Mouse (Mus musculus) kidney, postnatal 0 days (tissue): Measurements from ENCODE around the gene Sirt4. TPM values are rescaled to one million over a fixed set of nuclear protein-coding genes. Genes with fewer than 3 reads are reported as not detected.
"Not testable (repeated sequence)": the region's sequence is repeated elsewhere in the genome, so short reads cannot be mapped to it uniquely, and the experiment has no call there.

Experiments
- ATAC-seq: fragments of 200-750 bp; cut with Nextera tagmentation; replicated peaks from 2 replicates; pipeline ENCODE4 v1.8.0; 2017; ENCODE audit warnings: low read depth, moderate number of reproducible peaks, moderate TSS enrichment, moderate library complexity; ENCODE audit not compliant: low FRiP score
- DNase-seq: peaks from one replicate; pipeline ENCODE4 v3.0.0-alpha.2; 2016; ENCODE audit warnings: low spot score
- H3K27ac ChIP-seq: fragments of 300-500 bp; sonication (generic); 2 replicates; pipeline ENCODE4 v1.5.1; 2014; ENCODE audit warnings: mild to moderate bottlenecking
- H3K27me3 ChIP-seq: fragments of 300-500 bp; sonication (generic); 2 replicates; pipeline ENCODE4 v1.6.1; 2014; ENCODE audit warnings: low read length, mixed read lengths; ENCODE audit not compliant: insufficient read depth
- H3K36me3 ChIP-seq: fragments of 300-500 bp; sonication (generic); 2 replicates; pipeline ENCODE4 v1.6.1; 2014; ENCODE audit warnings: low read length, mixed read lengths; ENCODE audit not compliant: insufficient read depth
- H3K4me1 ChIP-seq: fragments of 300-500 bp; sonication (generic); replicated peaks from 2 replicates; pipeline ENCODE4 v1.6.1; 2014; ENCODE audit warnings: antibody characterized with exemption, low read length, mixed read lengths; ENCODE audit not compliant: insufficient read depth
- H3K4me2 ChIP-seq: fragments of 300-500 bp; sonication (generic); 2 replicates; pipeline ENCODE4 v1.6.1; 2014; ENCODE audit warnings: mild to moderate bottlenecking, low read length, moderate library complexity, mixed read lengths
- H3K4me3 ChIP-seq: fragments of 300-500 bp; sonication (generic); replicated peaks from 2 replicates; pipeline ENCODE4 v1.5.1; 2014; ENCODE audit warnings: low read depth, low read length
- H3K9ac ChIP-seq: fragments of 300-500 bp; sonication (generic); 2 replicates; pipeline ENCODE4 v1.6.1; 2014; ENCODE audit warnings: low read depth, low read length
- H3K9me3 ChIP-seq: fragments of 300-500 bp; sonication (generic); replicated peaks from 2 replicates; pipeline ENCODE4 v1.6.1; 2016; ENCODE audit warnings: low read length, inconsistent platforms, mixed read lengths
- CTCF ChIP-seq: IDR thresholded peaks from 2 replicates; pipeline ENCODE4 v1.5.1; 2016; ENCODE audit warnings: antibody characterized with exemption, low read depth, mild to moderate bottlenecking, moderate library complexity
- WGBS: fragments of 180-500 bp; shearing (Covaris S2); extraction: QIAGEN DNeasy Blood & Tissue Kit; methylation state at CpG from one replicate; pipeline ENCODE4 v1.1.7; 2014; 5-methylcytosine and 5-hydroxymethylcytosine counted together
- polyA plus RNA-seq: library from polyadenylated mRNA; unstranded; fragments of >200 nt; fragmentation: Nextera tagmentation; extraction: Ambion mirVana; gene quantifications from 2 replicates; pipeline ENCODE4 v1.2.1, GENCODE M21; 2015

Sirt4 gene
- polyA plus RNA-seq, 1 experiment from 2014 or later, result 19.6 TPM

- H3K36me3 ChIP-seq, result no peaks in the 10 kb centered on the region
- no peak overlapping the region for H3K9ac ChIP-seq
- DNase-seq, result no peak
- WGBS, result 50% methylated on average over 9 of the region's 9 CpGs
- H3K9me3 ChIP-seq, result no peaks in the 10 kb centered on the region
- no peak overlapping the region for H3K4me2 ChIP-seq
- no peaks in the 10 kb centered on the region for H3K27me3 ChIP-seq
- ATAC-seq, result no peak
- no peak overlapping the region for H3K4me3 ChIP-seq
- H3K27ac ChIP-seq, result no peak overlapping the region
- no peak for TF ChIP-seq CTCF
- H3K4me1 ChIP-seq, result peaks cover 4% of the 10 kb centered on the region; the same call in 1 of the 2 replicates
Measured at GRCm38 (mm10) chr5:115498307-115499240, 14.0 kb upstream of the Sirt4 start.

- Histone ChIP-seq H3K4me3 (no peak overlapping the region), H3K9me3 (no peaks in the 10 kb centered on the region), H3K36me3 (no peaks in the 10 kb centered on the region), H3K4me1 (peaks cover 7% of the 10 kb centered on the region; the same call in 1 of the 2 replicates), H3K9ac (no peak overlapping the region), H3K27ac (no peak overlapping the region), H3K4me2 (no peak overlapping the region), H3K27me3 (no peaks in the 10 kb centered on the region)
- WGBS, result 68% methylated on average over 7 of the region's 7 CpGs
- ATAC-seq (no peak), DNase-seq (no peak)
- no peak for TF ChIP-seq CTCF
Measured at GRCm38 (mm10) chr5:115497033-115497432, 12.5 kb upstream of the Sirt4 start.

GRCm38 (mm10) chr5:115495618-115496017, 11.1 kb upstream of the Sirt4 start:
- not testable (repeated sequence) for H3K9ac ChIP-seq, DNase-seq, ATAC-seq, H3K27me3 ChIP-seq, H3K27ac ChIP-seq, H3K4me2 ChIP-seq, H3K9me3 ChIP-seq, H3K4me3 ChIP-seq, H3K36me3 ChIP-seq
- WGBS, result 85% methylated on average over 3 of the region's 3 CpGs
- H3K4me1 ChIP-seq, result peaks cover 18% of the 10 kb centered on the region; the same call in 1 of the 2 replicates

- Histone ChIP-seq H3K27ac (0 out of 2 replicates have a peak overlapping the region, but pooled peaks have one; percentile 25), H3K9ac (no peak overlapping the region)
- no peak for DNase-seq
Measured at GRCm38 (mm10) chr5:115493441-115493840, 8.9 kb upstream of the Sirt4 start.

GRCm38 (mm10) chr5:115492711-115493335, 8.3 kb upstream of the Sirt4 start:
- no peak for ATAC-seq
- Histone ChIP-seq H3K9ac (no peak overlapping the region), H3K36me3 (no peaks in the 10 kb centered on the region), H3K27me3 (no peaks in the 10 kb centered on the region), H3K4me1 (peaks cover 14% of the 10 kb centered on the region; the same call in 1 of the 2 replicates), H3K27ac (no peak overlapping the region), H3K4me3 (no peak overlapping the region), H3K9me3 (no peaks in the 10 kb centered on the region), H3K4me2 (no peak overlapping the region)
- TF ChIP-seq CTCF, result no peak
- no peak for DNase-seq
- 54% methylated on average over 6 of the region's 6 CpGs for WGBS

More at GRCm38 (mm10) chr5:115493441-115493840, 8.9 kb upstream of the Sirt4 start:
- no peak overlapping the region for H3K4me2 ChIP-seq
- no peaks in the 10 kb centered on the region for H3K9me3 ChIP-seq
- no peak for ATAC-seq
- TF ChIP-seq CTCF, result no peak
- 48% methylated on average over 5 of the region's 5 CpGs for WGBS
- no peaks in the 10 kb centered on the region for H3K36me3 ChIP-seq
- H3K4me1 ChIP-seq, result peaks cover 14% of the 10 kb centered on the region; the same call in 1 of the 2 replicates
- no peak overlapping the region for H3K4me3 ChIP-seq
- H3K27me3 ChIP-seq, result no peaks in the 10 kb centered on the region

- no peaks in the 10 kb centered on the region for H3K27me3 ChIP-seq
- peak overlapping the region; percentile 20; the same call in 1 of the 2 replicates for H3K4me3 ChIP-seq
- H3K9me3 ChIP-seq, result no peaks in the 10 kb centered on the region
- ATAC-seq (peak; percentile 6; the same call in 1 of the 2 replicates), DNase-seq (peak; percentile 70)
- no peak for TF ChIP-seq CTCF
- peaks cover 14% of the 10 kb centered on the region; the same call in 1 of the 2 replicates for H3K4me1 ChIP-seq
- no peaks in the 10 kb centered on the region for H3K36me3 ChIP-seq
- no peak overlapping the region for H3K27ac ChIP-seq
- peak overlapping the region; percentile 60 for H3K4me2 ChIP-seq
- WGBS, result under 1% methylated on average over 28 of the region's 28 CpGs
- H3K9ac ChIP-seq, result peak overlapping the region; percentile 52
Measured at GRCm38 (mm10) chr5:115491771-115492322, 7.3 kb upstream of the Sirt4 start.
